Mouse (Mus musculus) left cerebral cortex, postnatal 4 days (tissue): ENCODE measurements at regions not wholly inside any gene's neighbourhood (a gene's known extent, or its start where the extent isn't known, plus 50 kb on each side); places are given as distances from the start of the nearest gene placed in this dataset.
A peak's percentile ranks its signal among the peaks of the same experiment; 100 is the strongest.

Experiments used
- DNase-seq: peaks from one replicate; pipeline ENCODE4 v3.0.0-alpha.2; 2022
- intact Hi-C: fragments of 180-260 bp; cut with DNase I; formaldehyde crosslinking; loops from one replicate; pipeline ENCODE4 v1.15.1; 2025

- intact Hi-C loops: no loop called here
- DNase-seq: peak; percentile 2
Measured at GRCm38 (mm10) chr16:68017672-68018071, 397.0 kb upstream of the Cadm2 start.

DNA sequence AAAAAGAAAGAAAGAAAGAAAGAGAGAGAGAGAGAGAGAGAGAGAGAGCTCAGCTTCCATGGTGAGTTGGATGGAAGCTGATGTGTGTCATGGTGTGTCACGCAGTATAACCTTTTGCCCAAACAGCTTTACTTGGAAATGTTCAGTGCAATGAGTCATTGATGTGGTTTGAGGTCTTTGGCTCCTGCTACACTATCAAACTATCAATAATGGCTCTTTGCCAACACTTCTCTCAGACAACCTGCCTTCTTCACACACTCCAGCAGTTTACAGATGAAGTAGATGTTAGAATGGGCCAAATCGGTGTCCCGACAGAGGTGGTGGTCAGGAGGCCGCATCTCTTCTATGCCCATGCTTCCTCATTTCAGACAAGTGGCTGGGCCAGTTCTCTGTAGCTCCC, 369.0 kb upstream of the Cadm2 start:
- no peak for DNase-seq
- intact Hi-C loops: no loop called here

DNA sequence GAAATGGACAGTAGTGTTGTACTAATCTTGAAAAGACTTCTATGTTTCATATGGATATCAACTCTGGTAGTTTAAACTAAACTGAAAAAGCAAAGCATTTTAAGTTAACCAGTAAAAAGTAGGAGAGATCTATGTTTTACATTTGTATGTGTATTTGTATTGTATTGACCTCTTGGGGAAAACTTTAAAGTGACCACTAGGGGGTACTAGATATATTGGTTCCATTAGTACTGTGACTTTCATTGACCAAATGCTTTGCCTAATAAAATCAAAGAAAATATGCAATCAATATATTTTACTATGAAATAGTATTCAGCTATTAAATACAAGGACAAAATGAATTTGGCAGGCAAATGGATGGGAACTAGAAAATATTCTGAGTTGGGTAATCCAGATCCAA, 355.9 kb upstream of the Cadm2 start:
- no peak for DNase-seq
- intact Hi-C loops: no loop called here

DNA sequence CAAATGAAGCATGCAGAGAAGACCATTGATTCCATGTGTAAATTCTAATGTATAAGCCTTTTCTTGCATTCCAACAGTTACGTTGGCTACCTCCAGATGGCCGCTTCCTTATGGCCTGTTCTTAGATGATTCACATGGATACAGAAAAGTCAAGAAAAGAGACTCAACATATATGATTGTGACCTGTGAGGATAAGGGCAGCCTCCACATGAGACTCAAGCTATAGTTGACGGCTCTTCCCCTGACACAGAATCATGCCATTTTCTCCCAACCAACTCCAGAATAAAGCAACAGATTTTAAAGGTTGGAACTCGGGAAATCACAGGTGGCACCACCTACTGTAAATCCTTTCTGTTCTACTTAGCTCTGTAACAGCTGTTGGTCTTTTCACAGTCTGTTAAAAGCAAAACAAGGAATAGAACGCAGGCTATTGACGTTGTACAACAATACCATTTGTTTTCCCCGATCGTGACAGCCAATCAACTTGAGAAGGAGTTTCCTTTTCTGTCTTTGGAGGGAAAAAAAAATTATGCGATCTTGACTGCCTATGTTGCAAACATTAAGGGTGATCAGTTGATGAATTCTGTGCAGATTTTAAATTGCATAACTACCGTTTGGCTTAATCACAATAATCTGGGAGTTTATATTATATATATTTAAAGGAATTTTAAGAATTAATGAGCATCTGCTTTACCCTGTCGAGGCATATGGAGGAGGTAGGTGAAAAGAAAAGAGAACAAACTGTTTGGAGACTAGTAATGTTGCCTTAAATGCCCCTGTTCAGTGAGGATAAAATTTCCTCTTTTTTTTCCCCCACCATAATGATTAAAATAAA, 347.8 kb upstream of the Cadm2 start:
- intact Hi-C loops: no loop called here
- DNase-seq: no peak

DNA sequence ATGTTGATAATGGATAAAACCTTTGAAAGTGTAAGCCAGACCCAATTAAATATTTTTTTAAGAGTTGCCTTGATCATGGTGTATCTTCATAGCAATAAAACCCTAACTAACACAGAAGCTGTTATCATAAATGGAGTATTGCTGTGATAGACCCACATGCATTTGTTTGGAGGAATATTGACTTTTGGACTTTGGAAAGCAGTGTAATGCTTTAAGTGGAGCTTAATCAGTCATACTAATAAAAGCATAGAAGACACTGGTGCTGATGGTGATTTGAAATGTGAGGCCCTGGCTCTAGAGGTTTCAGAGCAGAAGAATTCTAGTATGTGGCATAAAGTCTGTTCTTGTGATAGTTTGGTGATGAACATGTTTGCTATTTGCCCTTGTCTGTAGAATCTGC, 328.4 kb upstream of the Cadm2 start:
- intact Hi-C loops: no loop called here
- DNase-seq: no peak

DNA sequence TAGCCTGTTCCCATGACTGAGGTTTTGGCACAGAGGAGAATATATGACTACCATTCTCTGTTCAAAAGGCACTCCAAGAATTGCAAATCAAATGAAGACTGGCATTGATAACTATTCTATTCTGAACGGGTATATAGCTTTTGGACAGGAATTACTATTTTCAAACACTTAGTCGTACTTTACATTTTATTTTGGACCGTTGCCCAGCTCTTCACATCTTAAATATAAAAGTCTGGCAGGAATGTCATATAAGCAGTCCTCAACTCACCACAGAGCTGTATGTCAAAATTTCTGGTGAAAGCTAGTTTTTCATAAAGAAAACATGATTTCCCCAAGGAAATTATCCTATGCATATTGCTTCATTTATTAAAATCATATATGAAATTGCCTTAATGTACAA, 323.7 kb upstream of the Cadm2 start:
- intact Hi-C loops: no loop called here
- DNase-seq: no peak

DNA sequence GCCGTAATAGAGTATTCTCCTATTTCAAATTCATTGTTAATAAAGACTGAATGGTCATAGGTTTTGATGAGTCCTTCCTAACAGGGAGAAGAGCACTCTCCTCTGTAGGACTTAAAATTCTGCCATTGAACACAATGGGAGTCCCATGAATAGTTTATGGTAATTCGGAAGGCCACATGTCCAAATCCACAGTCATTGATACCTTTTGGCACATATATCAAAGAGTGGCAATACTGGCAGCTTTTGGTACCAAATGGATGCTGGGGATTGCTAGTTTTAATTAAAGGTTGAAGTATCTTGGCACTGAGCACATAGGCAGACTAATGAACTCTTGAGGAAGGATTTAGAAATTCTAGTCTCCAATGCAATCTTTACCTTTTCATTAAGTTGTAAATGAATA, 298.5 kb upstream of the Cadm2 start:
- no peak for DNase-seq
- intact Hi-C loops: no loop called here

DNA sequence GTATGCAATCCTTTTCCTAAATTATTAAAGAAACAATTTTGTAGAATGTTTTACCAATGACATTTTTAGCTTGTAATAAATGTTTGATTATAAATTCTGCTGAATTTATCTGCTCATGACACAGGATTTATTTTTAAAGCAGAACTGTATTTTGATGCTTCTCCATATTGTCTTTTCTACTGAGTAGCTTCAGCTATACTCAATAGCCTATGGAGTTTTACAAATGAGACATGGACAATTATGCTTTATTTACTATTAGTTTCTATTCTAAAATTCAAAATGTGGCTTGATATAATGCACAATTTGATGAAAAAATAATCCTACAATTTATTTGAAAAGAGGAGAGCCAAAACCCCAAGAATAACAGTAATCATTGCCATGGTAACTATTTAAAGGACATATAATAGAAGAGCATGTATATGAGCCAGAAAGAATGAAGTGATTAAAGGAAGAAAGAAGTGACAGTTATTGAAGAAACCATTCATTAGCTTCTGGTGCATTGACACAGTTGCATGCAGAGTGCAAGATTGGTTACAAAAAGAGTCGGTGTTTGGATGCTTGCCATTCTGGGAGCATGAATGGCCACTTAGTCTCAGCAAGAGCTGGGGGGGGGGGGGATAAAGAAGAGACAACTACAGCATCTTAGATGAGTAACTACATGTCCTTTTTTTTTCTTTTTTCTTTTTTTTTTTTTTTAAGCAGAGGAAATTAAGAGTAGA, 250.8 kb upstream of the Cadm2 start:
- intact Hi-C loops: no loop called here
- DNase-seq: peak; percentile 21

DNA sequence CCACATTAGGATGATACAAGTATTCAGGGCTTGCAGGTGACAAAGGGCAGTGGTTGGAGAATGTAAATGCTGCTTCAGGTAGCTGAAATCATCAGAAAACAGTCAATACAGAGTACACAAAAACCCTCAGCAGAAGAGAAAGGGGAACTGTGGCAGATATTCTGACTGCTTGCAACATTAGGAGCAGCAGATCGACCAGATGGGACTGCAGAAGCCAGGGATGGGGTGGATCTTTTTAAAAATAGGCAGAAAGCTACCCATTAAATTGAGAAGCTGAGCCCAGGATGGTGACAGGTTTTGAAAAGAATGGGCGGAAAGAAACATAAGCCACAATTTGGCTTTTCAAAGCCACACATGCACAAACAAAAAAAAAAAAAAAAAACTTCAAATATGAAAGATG, 229.5 kb upstream of the Cadm2 start:
- DNase-seq: no peak
- intact Hi-C loops: no loop called here

- DNase-seq: peak; percentile 83
- intact Hi-C loops: no loop called here
Measured at GRCm38 (mm10) chr16:67844481-67844880, 223.8 kb upstream of the Cadm2 start.

- DNase-seq: no peak
- intact Hi-C loops: no loop called here
Measured at GRCm38 (mm10) chr16:67797236-67797635, 176.5 kb upstream of the Cadm2 start.

GRCm38 (mm10) chr16:67776091-67776490, 155.4 kb upstream of the Cadm2 start:
- peak; percentile 41 for DNase-seq
- intact Hi-C loops: no loop called here

GRCm38 (mm10) chr16:67769114-67769513, 148.4 kb upstream of the Cadm2 start:
- peak; percentile 3 for DNase-seq
- intact Hi-C loops: no loop called here

DNA sequence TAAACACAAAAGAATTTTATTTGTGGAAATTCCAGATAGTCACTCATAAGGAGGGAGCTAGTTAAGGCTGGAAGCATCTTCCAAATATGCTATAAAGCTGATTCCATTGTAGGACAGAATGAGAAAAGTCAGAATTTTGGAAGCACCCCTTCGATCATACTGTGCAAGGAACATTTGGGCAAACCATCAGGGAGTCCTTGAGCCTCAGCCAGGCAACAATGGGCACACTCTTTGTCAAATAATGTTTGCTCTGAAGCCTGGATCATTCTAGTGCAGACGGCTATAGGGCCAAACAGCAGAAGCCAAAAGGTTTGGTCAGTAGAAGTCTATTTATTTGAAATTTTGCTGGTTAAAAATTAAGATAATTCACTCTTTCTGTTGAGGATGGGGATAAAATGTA, 114.7 kb upstream of the Cadm2 start:
- intact Hi-C loops: no loop called here
- no peak for DNase-seq

- intact Hi-C loops: no loop called here
- no peak for DNase-seq
Measured at GRCm38 (mm10) chr16:67698619-67699018, 77.9 kb upstream of the Cadm2 start.
